Mouse (Mus musculus): ENCODE data around the gene Tcte3.
"Not testable (repeated sequence)": the region's sequence is repeated elsewhere in the genome, so short reads cannot be mapped to it uniquely, and the experiment has no call there.

The Tcte3 gene

GRCm38 (mm10) chr17:15041175-15041729, at the start of gene Tcte3, which contains the start of the genes Ermard and Gm3448:
TSS of gene Tcte3 (minus strand) at chr17:15041488.
TSS of gene Ermard (plus strand) at chr17:15041208.
TSS of gene Gm3448 (minus strand) at chr17:15041537.
- not testable (repeated sequence) for DNase-seq (ENCODE audit: low spot score)

GRCm38 (mm10) chr17:15088591-15089001, 47.3 kb upstream of the Tcte3 start:
- DNase-seq (ENCODE audit: low spot score), result no peak

- no peak for DNase-seq (ENCODE audit: low spot score)
Observed at GRCm38 (mm10) chr17:15088166-15088565, 46.9 kb upstream of the Tcte3 start.

- DNase-seq (ENCODE audit: low spot score), result no peak
Observed at GRCm38 (mm10) chr17:15085006-15085405, 43.7 kb upstream of the Tcte3 start.

- DNase-seq (ENCODE audit: low spot score), result no peak
Observed at GRCm38 (mm10) chr17:15084226-15084848, 43.0 kb upstream of the Tcte3 start.

GRCm38 (mm10) chr17:15077536-15077935, 36.2 kb upstream of the Tcte3 start:
- DNase-seq (ENCODE audit: low spot score), result no peak

GRCm38 (mm10) chr17:15075033-15075432, 33.7 kb upstream of the Tcte3 start:
- no peak for DNase-seq (ENCODE audit: low spot score)

- DNase-seq (ENCODE audit: low spot score), result no peak
Observed at GRCm38 (mm10) chr17:15072211-15072610, 30.9 kb upstream of the Tcte3 start.

GRCm38 (mm10) chr17:15069124-15069523, 27.8 kb upstream of the Tcte3 start:
- no peak for DNase-seq (ENCODE audit: low spot score)

- no peak for DNase-seq (ENCODE audit: low spot score)
Observed at GRCm38 (mm10) chr17:15068040-15068792, 26.9 kb upstream of the Tcte3 start.

- DNase-seq (ENCODE audit: low spot score), result no peak
Observed at GRCm38 (mm10) chr17:15066911-15067310, 25.6 kb upstream of the Tcte3 start.

GRCm38 (mm10) chr17:15066066-15066465, 24.8 kb upstream of the Tcte3 start:
- no peak for DNase-seq (ENCODE audit: low spot score)

GRCm38 (mm10) chr17:15065391-15066024, 24.2 kb upstream of the Tcte3 start:
- DNase-seq (ENCODE audit: low spot score), result no peak

- no peak for DNase-seq (ENCODE audit: low spot score)
Observed at GRCm38 (mm10) chr17:15060356-15060755, 19.1 kb upstream of the Tcte3 start.

GRCm38 (mm10) chr17:15059646-15060045, 18.4 kb upstream of the Tcte3 start:
- no peak for DNase-seq (ENCODE audit: low spot score)

- DNase-seq (ENCODE audit: low spot score), result no peak
Observed at GRCm38 (mm10) chr17:15058161-15058591, 16.9 kb upstream of the Tcte3 start.

GRCm38 (mm10) chr17:15055925-15056324, 14.6 kb upstream of the Tcte3 start:
- DNase-seq (ENCODE audit: low spot score), result no peak

- not testable (repeated sequence) for DNase-seq (ENCODE audit: low spot score)
Observed at GRCm38 (mm10) chr17:15053829-15054200, 12.5 kb upstream of the Tcte3 start.

- DNase-seq (ENCODE audit: low spot score), result not testable (repeated sequence)
Observed at GRCm38 (mm10) chr17:15053183-15053828, 12.0 kb upstream of the Tcte3 start.

GRCm38 (mm10) chr17:15052766-15053165, 11.5 kb upstream of the Tcte3 start:
- DNase-seq (ENCODE audit: low spot score), result not testable (repeated sequence)

- not testable (repeated sequence) for DNase-seq (ENCODE audit: low spot score)
Observed at GRCm38 (mm10) chr17:15050338-15050737, 9.1 kb upstream of the Tcte3 start.

GRCm38 (mm10) chr17:15040455-15040854, 833 bp downstream of the Tcte3 start:
- DNase-seq (ENCODE audit: low spot score), result not testable (repeated sequence)
